In the genomic region with DNA sequence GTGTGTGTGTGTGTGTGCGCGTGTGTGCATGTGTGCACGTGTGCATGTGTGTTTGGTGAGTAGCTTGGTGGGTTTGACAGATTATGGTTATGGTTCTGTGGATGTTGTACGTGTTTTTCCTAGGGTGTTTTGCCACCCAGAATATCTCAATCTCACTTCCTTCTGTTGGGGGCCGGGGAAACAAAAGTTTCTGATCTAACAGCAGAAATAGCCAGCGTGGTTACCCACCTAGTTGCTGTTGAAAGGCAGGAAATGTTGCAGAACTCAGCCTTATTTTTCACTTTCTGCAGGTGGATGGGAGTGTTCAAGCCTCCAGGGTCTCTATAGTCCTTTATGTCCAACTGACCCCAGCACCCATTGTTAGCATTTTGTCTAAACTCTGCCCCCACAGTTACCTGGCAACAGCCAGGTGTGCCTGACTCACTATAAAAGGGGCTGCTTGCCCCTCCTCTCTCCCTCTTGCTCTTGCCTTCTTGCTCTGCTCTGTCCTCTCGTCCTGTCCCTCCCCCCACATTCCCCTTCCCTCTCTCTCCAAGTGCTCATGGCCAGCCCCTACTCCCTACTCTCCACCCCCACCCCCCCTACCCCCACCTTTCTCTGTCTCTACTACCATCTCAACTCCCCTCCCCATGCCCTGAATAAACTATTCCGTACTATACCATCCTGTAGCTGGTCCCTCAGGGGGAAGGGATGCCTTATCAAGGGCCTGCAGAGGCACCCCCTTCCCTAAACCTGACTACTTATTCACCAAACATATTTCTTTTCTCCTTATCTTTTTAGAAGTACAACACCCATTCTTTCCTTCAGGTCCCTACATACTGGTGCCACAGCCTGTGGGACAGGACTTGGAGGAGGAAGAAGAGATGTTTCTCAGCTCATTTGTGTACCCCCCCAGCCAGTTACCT, we compare ENCODE assay signal across 10 mouse cellular contexts. TPM values are rescaled to one million over a fixed set of nuclear protein-coding genes. Genes with fewer than 3 reads are reported as not detected.
DNase-seq lines count a peak whose midpoint lies in the region; ATAC-seq lines count a peak whose summit lies in the region.
"Had no signal": no experiment of that assay in that cellular context is flagged by ENCODE, and none has a peak within 500 bp of the region (broad histone marks: within the 10 kb centered on the region; RNA-seq: fewer than 3 reads in every experiment).

No protein-coding gene starts in this region.

- no peaks in the 10 kb centered on the region for H3K27me3 ChIP-seq in intestine, embryonic 14.5 days (replicated peaks; ENCODE audit: control insufficient read depth, insufficient read depth, low read length)
- H3K27me3 ChIP-seq: limb, embryonic 12.5 days had no signal

- H3K4me3 ChIP-seq in intestine, embryonic 14.5 days (ENCODE audit: low read depth, low read length), result no peak overlapping the region
- H3K4me3 ChIP-seq: limb, embryonic 12.5 days had no signal

- H3K9ac ChIP-seq in intestine, embryonic 14.5 days (ENCODE audit: low read length), result no peak overlapping the region
- H3K9ac ChIP-seq: limb, embryonic 12.5 days had no signal

- ATAC-seq in intestine, embryonic 14.5 days (replicated peaks; ENCODE audit: low FRiP score, low TSS enrichment, low read depth), result no peak
- ATAC-seq in megakaryocyte-erythroid progenitor cell, adult 5-6 weeks (replicated peaks; ENCODE audit: low FRiP score, low TSS enrichment, poor library complexity, severe bottlenecking), result peak; percentile 40

- 75% methylated on average over 8 of the region's 8 CpGs for WGBS in intestine, embryonic 14.5 days

- H3K4me2 ChIP-seq in intestine, embryonic 14.5 days (ENCODE audit: low read length), result no peak overlapping the region
- H3K4me2 ChIP-seq: limb, embryonic 12.5 days had no signal

- H3K4me1 ChIP-seq in intestine, embryonic 14.5 days (replicated peaks; ENCODE audit: control insufficient read depth, insufficient read depth, low read length), result peaks cover 11% of the 10 kb centered on the region; the same call in 1 of the 2 replicates
- H3K4me1 ChIP-seq: limb, embryonic 12.5 days had no signal

- H3K36me3 ChIP-seq in intestine, embryonic 14.5 days (ENCODE audit: control insufficient read depth, insufficient read depth, low read length), result no peaks in the 10 kb centered on the region
- H3K36me3 ChIP-seq: limb, embryonic 12.5 days had no signal

- no peaks in the 10 kb centered on the region for H3K9me3 ChIP-seq in intestine, embryonic 14.5 days (ENCODE audit: control insufficient read depth, low read length)
- H3K9me3 ChIP-seq: limb, embryonic 12.5 days had no signal

- H3K27ac ChIP-seq in intestine, embryonic 14.5 days (ENCODE audit: low read depth), result 0 out of 2 replicates have a peak overlapping the region, but pooled peaks have one; percentile 16
- H3K27ac ChIP-seq: limb, embryonic 12.5 days had no signal

- DNase-seq in 416B (ENCODE audit: low read depth) (peak; percentile 91), A20 (ENCODE audit: low read depth, low spot score) (peak; percentile 92)
- DNase-seq in intestine, embryonic 14.5 days (ENCODE audit: low spot score), result no peak
- DNase-seq in cerebellum, adult 11 months, result no peak
- no peak for DNase-seq in cerebellum, adult 8-10 months
- no peak for DNase-seq in right cerebral cortex, adult 2 months (ENCODE audit: low spot score in 2 of 2)
- DNase-seq in layer of hippocampus, postnatal 14 days (ENCODE audit: low spot score in 2 of 2), result no peak

RNA-seq across cellular contexts. Expression of gene Cd69, which starts 40.5 kb away (rescaled TPM):
- polyA plus RNA-seq in intestine, embryonic 14.5 days (2014; fragmentation: Nextera tagmentation; extraction: Ambion mirVana), result 0.51 TPM in 1 of 2 replicates, not detected in the other
- 7.0 and 12.2 TPM in 2 replicates for total RNA-seq in megakaryocyte-erythroid progenitor cell, adult 5-6 weeks (2014; fragmentation: Nextera tagmentation)
- 57.7 and 71.1 TPM in 2 replicates for total RNA-seq in megakaryocyte-erythroid progenitor cell, adult 5-6 weeks (2017)
- not detected for total RNA-seq in layer of hippocampus, postnatal 14 days (2021)
- polyA plus RNA-seq: brain, embryonic 14.5 days; limb, embryonic 12.5 days had no signal

RNA-seq across cellular contexts. Expression of gene Clec2d, which starts 54.3 kb away (rescaled TPM):
- 0.43 and 0.89 TPM in 2 replicates for polyA plus RNA-seq in intestine, embryonic 14.5 days (2014; fragmentation: Nextera tagmentation; extraction: Ambion mirVana)
- total RNA-seq in megakaryocyte-erythroid progenitor cell, adult 5-6 weeks (2014; fragmentation: Nextera tagmentation), result 18.0 and 43.7 TPM in 2 replicates
- total RNA-seq in megakaryocyte-erythroid progenitor cell, adult 5-6 weeks (2017), result 78.9 and 151 TPM in 2 replicates
- 1 to 10 TPM; 6.9 to 7.6 TPM for total RNA-seq in layer of hippocampus, postnatal 14 days (2021)

Comparison
In these comparisons a context has a peak if more than half of its experiments do, and no peak if none do; other contexts are left out.
1. DNase-seq: peak in 416B (single experiment) and A20 (single experiment); none in intestine, embryonic 14.5 days (single experiment), cerebellum, adult 11 months (single experiment), cerebellum, adult 8-10 months (single experiment), right cerebral cortex, adult 2 months (0 of 2) and layer of hippocampus, postnatal 14 days (0 of 2).
2. RNA of gene Cd69, which starts 40.5 kb away (total RNA-seq): 7.0 to 71.1 TPM in megakaryocyte-erythroid progenitor cell, adult 5-6 weeks; not detected in layer of hippocampus, postnatal 14 days; every median in the first group is over 4 times any median in the second.